9 mouse cellular contexts compared by ENCODE assay signal in genomic region chr7:30286701-30287410, GRCm38 (mm10). TPM values are rescaled to one million over a fixed set of nuclear protein-coding genes. Genes with fewer than 3 reads are reported as not detected.
A peak's percentile ranks its signal among the peaks of the same experiment; 100 is the strongest.
DNase-seq lines count a peak whose midpoint lies in the region; ATAC-seq lines count a peak whose summit lies in the region.
"Had no signal": no experiment of that assay in that cellular context is flagged by ENCODE, and none has a peak within 500 bp of the region (broad histone marks: within the 10 kb centered on the region; RNA-seq: fewer than 3 reads in every experiment).

No protein-coding gene starts in this region.

- no peaks in the 10 kb centered on the region for H3K9me3 ChIP-seq in midbrain, embryonic 13.5 days
- H3K9me3 ChIP-seq: intestine, embryonic 15.5 days had no signal

- peak; percentile 17; the same call in 1 of the 2 replicates for ATAC-seq in cerebellum, adult (ENCODE audit: insufficient number of reproducible peaks, low FRiP score, low TSS enrichment)
- no peak for ATAC-seq in megakaryocyte progenitor cell, adult 5-6 weeks (replicated peaks; ENCODE audit: poor library complexity)
- no peak for ATAC-seq in midbrain, embryonic 13.5 days
- ATAC-seq: intestine, embryonic 15.5 days had no signal

- 0 out of 2 replicates have a peak, but pooled peaks cover 4% of the 10 kb centered on the region for H3K27me3 ChIP-seq in midbrain, embryonic 13.5 days
- H3K27me3 ChIP-seq: intestine, embryonic 15.5 days had no signal

- H3K9ac ChIP-seq in midbrain, embryonic 13.5 days (replicated peaks) = no peak overlapping the region
- H3K9ac ChIP-seq: intestine, embryonic 15.5 days had no signal

- 71% methylated on average over 8 of the region's 8 CpGs for WGBS in midbrain, embryonic 13.5 days

- no peaks in the 10 kb centered on the region for H3K36me3 ChIP-seq in midbrain, embryonic 13.5 days
- H3K36me3 ChIP-seq: intestine, embryonic 15.5 days had no signal

- no peak overlapping the region for H3K4me2 ChIP-seq in midbrain, embryonic 13.5 days (replicated peaks)
- H3K4me2 ChIP-seq: intestine, embryonic 15.5 days had no signal

- H3K4me3 ChIP-seq in midbrain, embryonic 13.5 days (replicated peaks) = no peak overlapping the region
- H3K4me3 ChIP-seq: intestine, embryonic 15.5 days had no signal

- no peak overlapping the region for H3K27ac ChIP-seq in midbrain, embryonic 13.5 days
- H3K27ac ChIP-seq: intestine, embryonic 15.5 days had no signal

- DNase-seq in cerebellum, postnatal 4 days (ENCODE audit: low spot score in 2 of 2) = no peak
- DNase-seq in kidney, postnatal 36 days = peak; percentile 49 to 53
- no peak for DNase-seq in kidney, adult 11 months
- DNase-seq in R1 (ENCODE audit: low read depth, low spot score) = peak; percentile 72
- DNase-seq in cerebellum, adult 9-10 months = peak; percentile 92

- H3K4me1 ChIP-seq in midbrain, embryonic 13.5 days (replicated peaks) = peaks cover 16% of the 10 kb centered on the region
- H3K4me1 ChIP-seq: intestine, embryonic 15.5 days had no signal

RNA-seq across cellular contexts. Expression of gene Clip3, which starts 4.7 kb away (rescaled TPM):
- not detected in 2 replicates for total RNA-seq in megakaryocyte progenitor cell, adult 5-6 weeks (2015)
- not detected in 2 replicates for total RNA-seq in megakaryocyte progenitor cell, adult 5-6 weeks (2017)
- polyA plus RNA-seq in midbrain, embryonic 13.5 days (2015; fragmentation: Nextera tagmentation; extraction: Ambion mirVana) = 92.0 and 99.2 TPM in 2 replicates

RNA-seq across cellular contexts. Expression of gene Wdr62, which starts 6.6 kb away (rescaled TPM):
- 14.7 and 22.8 TPM in 2 replicates for total RNA-seq in megakaryocyte progenitor cell, adult 5-6 weeks (2015)
- 7.8 and 11.5 TPM in 2 replicates for total RNA-seq in megakaryocyte progenitor cell, adult 5-6 weeks (2017)
- polyA plus RNA-seq in midbrain, embryonic 13.5 days (2015; fragmentation: Nextera tagmentation; extraction: Ambion mirVana) = 5.9 and 6.4 TPM in 2 replicates

RNA-seq across cellular contexts. Expression of gene Thap8, which starts 7.0 kb away (rescaled TPM):
- total RNA-seq in megakaryocyte progenitor cell, adult 5-6 weeks (2015) = 0.39 TPM in 1 of 2 replicates, not detected in the other
- total RNA-seq in megakaryocyte progenitor cell, adult 5-6 weeks (2017) = 0.33 and 0.34 TPM in 2 replicates
- polyA plus RNA-seq in midbrain, embryonic 13.5 days (2015; fragmentation: Nextera tagmentation; extraction: Ambion mirVana) = 0.68 and 0.79 TPM in 2 replicates

RNA-seq across cellular contexts. Expression of gene Alkbh6, which starts 21.7 kb away (rescaled TPM):
- total RNA-seq in megakaryocyte progenitor cell, adult 5-6 weeks (2015) = 17.8 and 21.9 TPM in 2 replicates
- 34.2 and 41.8 TPM in 2 replicates for total RNA-seq in megakaryocyte progenitor cell, adult 5-6 weeks (2017)
- 128 and 132 TPM in 2 replicates for polyA plus RNA-seq in midbrain, embryonic 13.5 days (2015; fragmentation: Nextera tagmentation; extraction: Ambion mirVana)

RNA-seq across cellular contexts. Expression of gene Syne4, which starts 27.8 kb away (rescaled TPM):
- total RNA-seq in megakaryocyte progenitor cell, adult 5-6 weeks (2015) = 0.24 and 0.25 TPM in 2 replicates
- total RNA-seq in megakaryocyte progenitor cell, adult 5-6 weeks (2017) = 2.0 TPM in 1 of 2 replicates, not detected in the other
- 10.8 and 11.7 TPM in 2 replicates for polyA plus RNA-seq in midbrain, embryonic 13.5 days (2015; fragmentation: Nextera tagmentation; extraction: Ambion mirVana)

Comparison
In these comparisons a context has a peak if more than half of its experiments do, and no peak if none do; other contexts are left out.
1. DNase-seq: peak in kidney, postnatal 36 days (2 of 2), R1 (single experiment) and cerebellum, adult 9-10 months (single experiment); none in cerebellum, postnatal 4 days (0 of 2) and kidney, adult 11 months (single experiment).